Mouse (Mus musculus) liver, embryonic 11.5 days (tissue): ENCODE data around the gene Itln1. TPM values are rescaled to one million over a fixed set of nuclear protein-coding genes. Genes with fewer than 3 reads are reported as not detected.

Source experiments
- ATAC-seq: fragments of 200-750 bp; cut with Nextera tagmentation; replicated peaks from 2 replicates; pipeline ENCODE4 v1.8.0; 2017; ENCODE audit warnings: moderate number of reproducible peaks, mild to moderate bottlenecking, moderate TSS enrichment, moderate library complexity; ENCODE audit not compliant: low FRiP score
- DNase-seq: peaks from one replicate; pipeline ENCODE4 v3.0.0-alpha.2; 2017; ENCODE audit warnings: low spot score
- H3K27ac ChIP-seq: fragments of 300-500 bp; sonication (generic); 2 replicates; pipeline ENCODE4 v1.5.1; 2014; ENCODE audit warnings: mild to moderate bottlenecking, low read depth, low read length, control low read depth
- H3K27me3 ChIP-seq: fragments of 300-500 bp; sonication (generic); replicated peaks from 2 replicates; pipeline ENCODE4 v1.6.1; 2014; ENCODE audit warnings: low read length, mixed read lengths; ENCODE audit not compliant: control insufficient read depth, insufficient read depth
- H3K36me3 ChIP-seq: fragments of 300-500 bp; sonication (generic); 2 replicates; pipeline ENCODE4 v1.6.1; 2014; ENCODE audit warnings: mild to moderate bottlenecking, low read length, moderate library complexity, mixed read lengths; ENCODE audit not compliant: control insufficient read depth, insufficient read depth
- H3K4me1 ChIP-seq: fragments of 300-500 bp; sonication (generic); replicated peaks from 2 replicates; pipeline ENCODE4 v1.6.1; 2014; ENCODE audit warnings: low read length, mixed read lengths; ENCODE audit not compliant: control insufficient read depth, insufficient read depth
- H3K4me2 ChIP-seq: fragments of 300-500 bp; sonication (generic); 2 replicates; pipeline ENCODE4 v1.6.1; 2014; ENCODE audit warnings: mild to moderate bottlenecking, control low read depth, moderate library complexity
- H3K4me3 ChIP-seq: fragments of 300-500 bp; sonication (generic); 2 replicates; pipeline ENCODE4 v1.5.1; 2014; ENCODE audit warnings: low read depth, low read length, control low read depth
- H3K9ac ChIP-seq: fragments of 300-500 bp; sonication (generic); 2 replicates; pipeline ENCODE4 v1.6.1; 2014; ENCODE audit warnings: low read depth, low read length, control low read depth
- H3K9me3 ChIP-seq: fragments of 300-500 bp; sonication (generic); 2 replicates; pipeline ENCODE4 v1.6.1; 2016; ENCODE audit warnings: low read length, inconsistent platforms, mixed read lengths; ENCODE audit not compliant: control insufficient read depth
- whole genome bisulfite sequencing: fragments of 180-500 bp; shearing (Covaris S2); extraction: QIAGEN DNeasy Blood & Tissue Kit; methylation state at CpG from one replicate; pipeline ENCODE4 v1.1.7; 2014; 5-methylcytosine and 5-hydroxymethylcytosine counted together
- polyA plus RNA-seq: library from polyadenylated mRNA; unstranded; fragments of >200 nt; fragmentation: Nextera tagmentation; extraction: Ambion mirVana; gene quantifications from 2 replicates; pipeline ENCODE4 v1.2.1, GENCODE M21; 2014

Gene Itln1
- not detected in 2 replicates for polyA plus RNA-seq

DNA sequence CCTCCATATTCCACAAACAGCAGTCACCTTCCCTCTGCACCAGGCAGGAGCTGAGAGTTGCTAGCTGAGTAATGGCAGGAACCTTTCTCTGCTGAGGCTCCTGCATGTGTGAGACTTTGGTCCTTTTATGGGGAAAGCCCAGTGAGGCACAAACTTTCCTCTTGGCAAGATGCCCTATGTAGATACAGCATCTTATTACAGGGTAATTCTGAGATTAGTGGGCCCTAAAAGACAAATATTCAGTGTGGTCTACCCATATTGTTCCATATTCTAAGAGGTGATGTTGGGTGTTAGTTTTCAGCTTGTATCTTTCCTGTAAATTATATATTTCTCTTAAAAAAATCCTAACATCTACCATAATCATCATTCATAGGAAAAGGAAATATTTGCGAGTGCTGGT, at the start of gene Itln1:
Gene Itln1 (minus strand): TSS at position 101 of the 400 bp plus-strand sequence.
- no peaks in the 10 kb centered on the region for H3K27me3 ChIP-seq

DNA sequence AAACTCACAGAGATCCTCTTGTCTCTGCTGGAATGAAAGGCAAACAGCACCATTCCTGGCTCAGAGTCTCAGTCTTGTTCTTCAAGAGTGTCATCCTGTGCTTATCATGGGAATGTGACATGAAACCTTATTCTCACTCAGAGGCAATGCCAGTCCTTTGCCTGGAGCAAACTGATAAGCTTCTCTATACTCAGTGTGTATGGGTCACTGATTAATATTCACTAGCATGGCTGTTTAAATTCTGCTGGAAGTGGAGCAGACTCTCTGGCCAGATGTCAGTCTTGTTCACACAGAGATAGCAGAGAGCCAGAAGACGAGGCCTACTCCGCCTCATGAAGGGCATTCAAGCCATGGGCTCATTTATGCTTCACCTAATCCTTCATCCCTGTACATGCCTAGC, 49.5 kb upstream of the Itln1 start:
- H3K9ac ChIP-seq = no peak overlapping the region
- no peaks in the 10 kb centered on the region for H3K9me3 ChIP-seq
- WGBS = 50% methylated on average over 2 of the region's 2 CpGs
- no peak overlapping the region for H3K27ac ChIP-seq
- H3K4me3 ChIP-seq = no peak overlapping the region
- ATAC-seq (peak; percentile 91), DNase-seq (no peak)
- no peaks in the 10 kb centered on the region for H3K36me3 ChIP-seq
- H3K4me1 ChIP-seq = peaks cover 6% of the 10 kb centered on the region
- no peaks in the 10 kb centered on the region for H3K27me3 ChIP-seq
- H3K4me2 ChIP-seq = no peak overlapping the region

More for the DNA sequence above, at the start of gene Itln1:
- Histone ChIP-seq H3K9me3 (peaks cover 6% of the 10 kb centered on the region; the same call in 1 of the 2 replicates), H3K36me3 (no peaks in the 10 kb centered on the region), H3K4me2 (no peak within 1 kb of the TSS), H3K27ac (no peak within 1 kb of the TSS), H3K4me3 (no peak within 1 kb of the TSS), H3K9ac (no peak within 1 kb of the TSS), H3K4me1 (no peaks in the 10 kb centered on the region)
- DNase-seq = no peak
- 86% methylated on average over 1 of the region's 1 CpGs for WGBS
- no peak for ATAC-seq

DNA sequence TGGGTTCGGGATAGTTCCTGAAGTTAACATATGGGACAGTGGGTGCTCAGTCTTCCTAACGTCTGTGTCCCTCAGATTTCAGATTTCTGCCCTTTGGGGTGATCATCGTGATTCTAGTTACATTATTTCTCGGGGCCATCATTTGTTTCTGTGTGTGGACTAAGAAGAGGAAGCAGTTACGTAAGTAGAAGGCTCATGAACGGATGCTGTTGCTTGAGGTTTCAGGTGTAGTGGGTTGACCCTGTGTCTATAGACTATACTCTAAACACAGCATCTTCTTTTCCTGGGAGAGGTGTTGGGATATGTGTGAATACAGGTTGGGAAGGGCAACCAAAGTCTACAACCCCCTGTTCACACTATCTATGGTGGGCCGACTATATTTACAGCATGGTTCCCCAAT, 42.1 kb upstream of the Itln1 start:
- Histone ChIP-seq H3K27ac (no peak overlapping the region), H3K36me3 (no peaks in the 10 kb centered on the region), H3K4me3 (no peak overlapping the region), H3K27me3 (no peaks in the 10 kb centered on the region), H3K4me1 (no peaks in the 10 kb centered on the region), H3K9me3 (no peaks in the 10 kb centered on the region), H3K4me2 (no peak overlapping the region), H3K9ac (no peak overlapping the region)
- 76% methylated on average over 7 of the region's 7 CpGs for WGBS
- ATAC-seq = no peak
- DNase-seq = no peak

DNA sequence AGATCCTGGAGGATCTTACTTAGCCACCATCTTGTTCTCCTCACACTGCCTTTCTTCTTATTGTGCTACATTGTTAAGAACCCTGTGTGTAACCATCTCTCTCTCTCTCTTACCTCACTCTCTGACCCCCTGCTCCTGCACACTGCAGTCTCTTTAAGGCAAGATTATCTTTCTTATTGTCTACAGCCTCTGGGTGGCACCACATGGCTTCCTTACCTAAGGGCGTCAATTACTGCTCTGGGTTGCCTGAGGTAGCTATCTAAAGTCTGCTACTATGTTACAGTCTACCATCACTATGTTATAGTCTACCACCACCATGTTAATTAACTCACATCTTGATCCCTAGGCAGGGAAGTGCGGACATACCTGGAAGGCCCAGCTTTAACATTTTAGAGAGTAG, 33.3 kb upstream of the Itln1 start:
- Histone ChIP-seq H3K9me3 (no peaks in the 10 kb centered on the region), H3K36me3 (no peaks in the 10 kb centered on the region), H3K4me1 (peaks cover 7% of the 10 kb centered on the region), H3K27me3 (0 out of 2 replicates have a peak, but pooled peaks cover 2% of the 10 kb centered on the region), H3K4me3 (no peak overlapping the region), H3K9ac (no peak overlapping the region), H3K4me2 (no peak overlapping the region), H3K27ac (no peak overlapping the region)
- DNase-seq (no peak), ATAC-seq (no peak)
- 71% methylated on average over 2 of the region's 2 CpGs for WGBS

DNA sequence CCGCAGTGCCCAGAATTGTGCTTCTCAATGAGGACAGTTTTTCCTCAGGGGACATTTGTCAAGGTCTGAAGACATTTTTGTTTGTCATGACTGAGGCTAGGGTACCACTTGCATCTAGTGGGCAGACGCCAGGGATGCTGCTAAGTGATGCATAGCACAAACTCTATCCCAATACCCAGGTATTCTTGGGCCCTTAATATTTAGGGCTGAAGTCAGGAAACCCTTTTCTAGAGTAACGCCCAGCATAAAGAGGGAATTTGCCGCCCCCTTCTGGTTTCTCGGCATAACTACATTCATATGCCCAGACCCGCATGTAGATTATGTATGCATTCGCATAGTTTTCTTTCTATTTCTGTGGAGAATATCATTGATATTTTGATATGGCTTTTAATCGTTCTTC, 31.7 kb upstream of the Itln1 start:
- WGBS = 19% methylated on average over 8 of the region's 8 CpGs
- no peak overlapping the region for H3K27ac ChIP-seq
- H3K9ac ChIP-seq = no peak overlapping the region
- peaks cover 7% of the 10 kb centered on the region for H3K4me1 ChIP-seq
- H3K4me2 ChIP-seq = no peak overlapping the region
- no peaks in the 10 kb centered on the region for H3K36me3 ChIP-seq
- no peaks in the 10 kb centered on the region for H3K9me3 ChIP-seq
- DNase-seq = no peak
- 0 out of 2 replicates have a peak, but pooled peaks cover 2% of the 10 kb centered on the region for H3K27me3 ChIP-seq
- H3K4me3 ChIP-seq = no peak overlapping the region
- ATAC-seq = no peak

DNA sequence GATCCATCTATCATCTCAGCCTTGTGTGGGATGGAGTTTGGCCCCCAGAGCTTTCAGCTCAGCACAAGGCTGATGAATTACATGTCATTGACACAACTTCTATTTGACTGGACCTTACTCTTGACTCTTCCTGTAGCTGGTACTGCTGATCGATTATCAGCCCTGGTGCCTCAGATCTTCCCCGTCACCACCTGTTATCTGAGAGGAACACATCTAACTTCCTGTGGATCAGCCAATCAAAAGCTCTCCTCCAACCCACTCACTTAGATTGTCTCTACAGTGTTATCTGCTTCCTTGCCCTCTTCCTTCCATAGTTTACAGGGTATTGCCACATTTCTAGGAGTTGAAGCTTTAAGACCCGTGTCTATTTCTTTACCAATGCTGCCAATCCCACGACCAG, 30.8 kb upstream of the Itln1 start:
- H3K4me3 ChIP-seq = no peak overlapping the region
- no peak for ATAC-seq
- WGBS = 18% methylated on average over 4 of the region's 4 CpGs
- H3K9ac ChIP-seq = no peak overlapping the region
- no peak for DNase-seq
- H3K4me1 ChIP-seq = peaks cover 7% of the 10 kb centered on the region
- H3K4me2 ChIP-seq = no peak overlapping the region
- H3K36me3 ChIP-seq = no peaks in the 10 kb centered on the region
- H3K27ac ChIP-seq = no peak overlapping the region
- H3K27me3 ChIP-seq = 0 out of 2 replicates have a peak, but pooled peaks cover 2% of the 10 kb centered on the region
- no peaks in the 10 kb centered on the region for H3K9me3 ChIP-seq

DNA sequence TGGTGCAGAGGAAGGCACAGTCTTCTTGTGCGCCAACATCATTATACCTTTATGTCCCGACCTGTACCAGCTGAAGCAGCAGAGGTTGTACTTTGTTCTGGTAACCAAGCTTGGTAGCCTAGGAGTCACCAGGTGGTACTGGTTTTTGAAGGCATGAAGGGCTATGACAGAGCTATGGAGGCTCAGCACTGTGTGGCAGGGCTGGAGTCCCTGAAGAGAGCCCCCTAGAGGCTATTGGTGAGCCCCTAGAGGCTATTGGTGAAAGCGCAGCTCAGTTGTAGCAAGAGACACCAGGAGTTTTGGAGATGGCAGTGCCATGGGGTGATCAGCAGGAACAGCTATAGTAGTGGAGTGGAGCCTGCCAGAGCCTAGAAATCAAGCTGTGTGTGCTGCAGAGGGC, 29.2 kb upstream of the Itln1 start:
- Histone ChIP-seq H3K4me3 (no peak overlapping the region), H3K36me3 (no peaks in the 10 kb centered on the region), H3K4me2 (no peak overlapping the region), H3K27me3 (0 out of 2 replicates have a peak, but pooled peaks cover 2% of the 10 kb centered on the region), H3K9me3 (no peaks in the 10 kb centered on the region), H3K27ac (no peak overlapping the region), H3K9ac (no peak overlapping the region), H3K4me1 (peaks cover 7% of the 10 kb centered on the region)
- DNase-seq (no peak), ATAC-seq (peak; percentile 55)
- WGBS = 60% methylated on average over 3 of the region's 3 CpGs

DNA sequence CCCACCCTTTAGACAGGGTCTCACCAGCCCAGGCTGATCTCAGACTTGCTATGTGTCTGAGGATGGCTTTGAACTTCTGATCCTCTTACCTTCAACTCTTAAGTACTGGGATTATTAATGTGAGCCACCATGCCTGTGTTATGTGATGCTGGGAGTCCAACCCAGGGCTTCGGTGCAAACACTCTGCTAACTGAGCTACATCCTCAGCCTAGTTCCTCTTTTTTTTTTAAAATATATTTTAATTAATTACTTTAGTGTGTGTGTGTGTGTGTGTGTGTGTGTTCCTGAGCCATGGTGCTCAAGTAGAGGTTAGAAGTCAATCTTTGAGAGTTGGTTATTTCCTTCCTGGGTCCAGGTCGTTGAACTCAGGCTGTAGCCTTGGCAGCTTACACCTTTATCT, 27.9 kb upstream of the Itln1 start:
- H3K9ac ChIP-seq = no peak overlapping the region
- no peaks in the 10 kb centered on the region for H3K36me3 ChIP-seq
- no peak overlapping the region for H3K27ac ChIP-seq
- H3K4me3 ChIP-seq = no peak overlapping the region
- ATAC-seq (no peak), DNase-seq (no peak)
- peaks cover 7% of the 10 kb centered on the region for H3K4me1 ChIP-seq
- 0 out of 2 replicates have a peak, but pooled peaks cover 2% of the 10 kb centered on the region for H3K27me3 ChIP-seq
- no peak overlapping the region for H3K4me2 ChIP-seq
- 65% methylated on average over 2 of the region's 2 CpGs for WGBS
- no peaks in the 10 kb centered on the region for H3K9me3 ChIP-seq

DNA sequence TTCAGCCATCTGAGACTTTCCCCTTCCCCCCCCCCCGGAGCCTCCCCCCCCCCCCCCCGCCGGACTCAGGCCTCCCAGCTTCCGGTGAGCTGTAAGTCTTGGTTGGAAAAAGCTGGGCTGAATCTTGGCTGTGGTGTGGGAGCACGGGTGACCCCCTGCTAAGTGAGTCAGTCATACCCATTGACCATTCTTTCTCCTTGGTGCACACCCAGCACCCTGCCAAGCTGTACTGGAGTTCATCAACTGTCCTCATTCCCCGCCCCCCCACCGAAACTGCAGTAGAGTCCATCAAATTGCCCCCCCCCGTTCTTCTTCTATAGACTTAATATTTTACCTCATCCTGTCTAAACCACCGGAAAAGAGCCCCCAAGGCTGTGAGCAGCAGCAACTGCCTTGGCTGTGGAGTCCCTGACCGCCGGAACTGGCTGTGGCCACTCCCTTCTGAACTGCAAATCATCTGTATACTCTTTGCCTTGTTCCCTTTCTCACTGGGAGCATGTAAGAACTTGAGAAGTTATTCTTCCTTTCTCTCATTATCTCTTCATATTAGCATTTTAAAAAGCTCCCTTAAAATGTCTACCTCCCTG, 26.6 kb upstream of the Itln1 start:
- peaks cover 7% of the 10 kb centered on the region for H3K4me1 ChIP-seq
- 0 out of 2 replicates have a peak, but pooled peaks cover 2% of the 10 kb centered on the region for H3K27me3 ChIP-seq
- DNase-seq (no peak), ATAC-seq (no peak)
- peak overlapping the region; percentile 34; the same call in 1 of the 2 replicates for H3K27ac ChIP-seq
- H3K4me3 ChIP-seq = no peak overlapping the region
- H3K9ac ChIP-seq = no peak overlapping the region
- no peaks in the 10 kb centered on the region for H3K9me3 ChIP-seq
- no peaks in the 10 kb centered on the region for H3K36me3 ChIP-seq
- 44% methylated on average over 7 of the region's 11 CpGs for WGBS
- H3K4me2 ChIP-seq = peak overlapping the region; percentile 37; the same call in 1 of the 2 replicates
